Mouse (Mus musculus): Measurements from ENCODE around the gene Fam20a.

DNA sequence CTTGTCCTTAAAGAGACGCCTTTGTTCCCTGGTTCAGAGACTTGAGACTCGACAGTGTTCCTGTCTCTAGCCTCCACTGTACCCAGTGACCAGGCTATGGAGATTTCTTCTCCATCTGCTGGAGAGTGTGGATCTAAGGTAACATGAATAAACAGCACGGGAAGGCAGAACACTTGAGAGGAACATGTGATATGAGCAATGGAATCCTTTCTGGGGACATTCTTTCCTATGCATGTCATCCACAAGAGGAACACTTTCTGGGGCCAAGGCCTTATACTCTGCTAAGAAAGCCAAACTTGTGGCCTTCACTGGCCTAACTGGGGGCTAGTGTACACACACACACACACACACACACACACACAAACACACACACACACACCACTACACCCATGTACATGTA, 40.5 kb downstream of the Fam20a start:
- TF ChIP-seq CTCF (IDR thresholded peaks at IDR 0.05; ENCODE audit: control insufficient read depth, insufficient read depth, insufficient read length) (no peak), MAX (IDR thresholded peaks at IDR 0.05) (no peak), USF1 (IDR thresholded peaks at IDR 0.05; ENCODE audit: low read depth) (no peak), MYOD1 (IDR thresholded peaks at IDR 0.05; ENCODE audit: control insufficient read depth, insufficient read length, low read depth) (no peak), MYOG (IDR thresholded peaks at IDR 0.05; ENCODE audit: control insufficient read depth, extremely low read depth, insufficient read length) (no peak)

Measured in C2C12 (cell line).